Mouse (Mus musculus) hindbrain, embryonic 11.5 days (tissue): ENCODE measurements at regions not wholly inside any gene's neighbourhood (a gene's known extent, or its start where the extent isn't known, plus 50 kb on each side); places are given as distances from the start of the nearest gene placed in this dataset.

Experiments
- ATAC-seq: fragments of 200-750 bp; cut with Nextera tagmentation; 2 replicates; pipeline ENCODE4 v1.8.0; 2017; ENCODE audit warnings: mild to moderate bottlenecking, moderate TSS enrichment, moderate library complexity; ENCODE audit not compliant: low FRiP score
- DNase-seq: peaks from one replicate; pipeline ENCODE4 v3.0.0-alpha.2; 2015; ENCODE audit warnings: low spot score
- H3K27ac ChIP-seq: fragments of 300-500 bp; sonication (generic); 2 replicates; pipeline ENCODE4 v1.5.1; 2014; ENCODE audit warnings: mild to moderate bottlenecking, low read depth, low read length
- H3K27me3 ChIP-seq: fragments of 300-500 bp; sonication (generic); 2 replicates; pipeline ENCODE4 v1.6.1; 2014; ENCODE audit warnings: mild to moderate bottlenecking, low read length, moderate library complexity, mixed read lengths; ENCODE audit not compliant: control insufficient read depth, insufficient read depth
- H3K36me3 ChIP-seq: fragments of 300-500 bp; sonication (generic); 2 replicates; pipeline ENCODE4 v1.6.1; 2014; ENCODE audit warnings: mild to moderate bottlenecking, low read length, moderate library complexity, mixed read lengths; ENCODE audit not compliant: control insufficient read depth, insufficient read depth
- H3K4me1 ChIP-seq: fragments of 300-500 bp; sonication (generic); replicated peaks from 2 replicates; pipeline ENCODE4 v1.6.1; 2014; ENCODE audit warnings: low read length, mixed read lengths; ENCODE audit not compliant: control insufficient read depth, insufficient read depth
- H3K4me2 ChIP-seq: fragments of 300-500 bp; sonication (generic); replicated peaks from 2 replicates; pipeline ENCODE4 v1.6.1; 2014; ENCODE audit warnings: mild to moderate bottlenecking, low read depth, low read length
- H3K4me3 ChIP-seq: fragments of 300-500 bp; sonication (generic); 2 replicates; pipeline ENCODE4 v1.5.1; 2014; ENCODE audit warnings: low read depth, low read length
- H3K9ac ChIP-seq: fragments of 300-500 bp; sonication (generic); 2 replicates; pipeline ENCODE4 v1.6.1; 2014; ENCODE audit warnings: low read depth, low read length
- H3K9me3 ChIP-seq: fragments of 300-500 bp; sonication (generic); 2 replicates; pipeline ENCODE4 v1.6.1; 2016; ENCODE audit warnings: low read length; ENCODE audit not compliant: control insufficient read depth
- WGBS: fragments of 180-500 bp; shearing (Covaris S2); extraction: QIAGEN DNeasy Blood & Tissue Kit; methylation state at CpG from one replicate; pipeline ENCODE4 v1.1.7; 2014; 5-methylcytosine and 5-hydroxymethylcytosine counted together

- DNase-seq, result no peak
- no peak for ATAC-seq
- no peak overlapping the region for H3K9ac ChIP-seq
- no peak overlapping the region for H3K27ac ChIP-seq
- H3K27me3 ChIP-seq, result no peaks in the 10 kb centered on the region
- H3K4me2 ChIP-seq, result no peak overlapping the region
- no peaks in the 10 kb centered on the region for H3K9me3 ChIP-seq
- WGBS, result 85% methylated on average over 4 of the region's 4 CpGs
- no peaks in the 10 kb centered on the region for H3K36me3 ChIP-seq
- no peak overlapping the region for H3K4me3 ChIP-seq
- H3K4me1 ChIP-seq, result no peaks in the 10 kb centered on the region
Measured at GRCm38 (mm10) chr3:19430159-19430558, 198.3 kb downstream of the 1700064H15Rik start.

GRCm38 (mm10) chr3:19429422-19430076 lies 198.9 kb downstream of the 1700064H15Rik start:
- Histone ChIP-seq H3K4me3 (no peak overlapping the region), H3K27ac (no peak overlapping the region), H3K4me2 (no peak overlapping the region), H3K9me3 (no peaks in the 10 kb centered on the region), H3K36me3 (no peaks in the 10 kb centered on the region), H3K27me3 (no peaks in the 10 kb centered on the region), H3K4me1 (no peaks in the 10 kb centered on the region), H3K9ac (no peak overlapping the region)
- 81% methylated on average over 6 of the region's 6 CpGs for WGBS
- DNase-seq (no peak), ATAC-seq (no peak)

- no peak overlapping the region for H3K27ac ChIP-seq
- no peak overlapping the region for H3K4me3 ChIP-seq
- no peaks in the 10 kb centered on the region for H3K9me3 ChIP-seq
- H3K9ac ChIP-seq, result no peak overlapping the region
- H3K4me2 ChIP-seq, result no peak overlapping the region
- H3K4me1 ChIP-seq, result no peaks in the 10 kb centered on the region
- H3K27me3 ChIP-seq, result no peaks in the 10 kb centered on the region
- ATAC-seq (no peak), DNase-seq (no peak)
- H3K36me3 ChIP-seq, result no peaks in the 10 kb centered on the region
Measured at GRCm38 (mm10) chr3:19429010-19429409, 199.5 kb downstream of the 1700064H15Rik start.

- DNase-seq, result no peak
- H3K27me3 ChIP-seq, result no peaks in the 10 kb centered on the region
- no peaks in the 10 kb centered on the region for H3K4me1 ChIP-seq
- no peak overlapping the region for H3K4me3 ChIP-seq
- no peak overlapping the region for H3K9ac ChIP-seq
- no peaks in the 10 kb centered on the region for H3K9me3 ChIP-seq
- no peak for ATAC-seq
- H3K36me3 ChIP-seq, result no peaks in the 10 kb centered on the region
- no peak overlapping the region for H3K27ac ChIP-seq
- H3K4me2 ChIP-seq, result no peak overlapping the region
- 50% methylated on average over 1 of the region's 1 CpGs for WGBS
Measured at GRCm38 (mm10) chr3:19426130-19426556, 202.3 kb downstream of the 1700064H15Rik start.

GRCm38 (mm10) chr3:19425322-19425721 lies 203.2 kb downstream of the 1700064H15Rik start:
- DNase-seq (no peak), ATAC-seq (no peak)
- 94% methylated on average over 1 of the region's 1 CpGs for WGBS
- Histone ChIP-seq H3K36me3 (no peaks in the 10 kb centered on the region), H3K9ac (no peak overlapping the region), H3K4me1 (no peaks in the 10 kb centered on the region), H3K9me3 (no peaks in the 10 kb centered on the region), H3K27ac (no peak overlapping the region), H3K4me3 (no peak overlapping the region), H3K27me3 (no peaks in the 10 kb centered on the region), H3K4me2 (no peak overlapping the region)

GRCm38 (mm10) chr3:19424384-19424783 lies 204.1 kb downstream of the 1700064H15Rik start:
- Histone ChIP-seq H3K4me2 (no peak overlapping the region), H3K9ac (no peak overlapping the region), H3K27me3 (no peaks in the 10 kb centered on the region), H3K4me3 (no peak overlapping the region), H3K36me3 (no peaks in the 10 kb centered on the region), H3K9me3 (no peaks in the 10 kb centered on the region), H3K27ac (no peak overlapping the region), H3K4me1 (no peaks in the 10 kb centered on the region)
- DNase-seq, result no peak
- ATAC-seq, result no peak

- no peaks in the 10 kb centered on the region for H3K36me3 ChIP-seq
- no peaks in the 10 kb centered on the region for H3K4me1 ChIP-seq
- H3K9ac ChIP-seq, result no peak overlapping the region
- H3K9me3 ChIP-seq, result no peaks in the 10 kb centered on the region
- WGBS, result 96% methylated on average over 1 of the region's 1 CpGs
- H3K27me3 ChIP-seq, result no peaks in the 10 kb centered on the region
- ATAC-seq, result no peak
- no peak for DNase-seq
- H3K4me2 ChIP-seq, result no peak overlapping the region
- no peak overlapping the region for H3K4me3 ChIP-seq
- no peak overlapping the region for H3K27ac ChIP-seq
Measured at GRCm38 (mm10) chr3:19421430-19421944, 207.0 kb downstream of the 1700064H15Rik start.

GRCm38 (mm10) chr3:19420912-19421311 lies 207.6 kb downstream of the 1700064H15Rik start:
- 95% methylated on average over 5 of the region's 5 CpGs for WGBS
- Histone ChIP-seq H3K9ac (no peak overlapping the region), H3K4me2 (no peak overlapping the region), H3K9me3 (no peaks in the 10 kb centered on the region), H3K27me3 (no peaks in the 10 kb centered on the region), H3K36me3 (no peaks in the 10 kb centered on the region), H3K4me3 (no peak overlapping the region), H3K4me1 (no peaks in the 10 kb centered on the region), H3K27ac (no peak overlapping the region)
- ATAC-seq, result no peak
- DNase-seq, result no peak

GRCm38 (mm10) chr3:19410938-19411515 lies 217.4 kb downstream of the 1700064H15Rik start:
- Histone ChIP-seq H3K27me3 (no peaks in the 10 kb centered on the region), H3K36me3 (no peaks in the 10 kb centered on the region), H3K27ac (no peak overlapping the region), H3K4me3 (no peak overlapping the region), H3K9ac (no peak overlapping the region), H3K4me2 (no peak overlapping the region), H3K4me1 (no peaks in the 10 kb centered on the region), H3K9me3 (no peaks in the 10 kb centered on the region)
- ATAC-seq (no peak), DNase-seq (no peak)
- 68% methylated on average over 3 of the region's 3 CpGs for WGBS
